Mouse (Mus musculus): ENCODE measurements at regions not wholly inside any gene's neighbourhood (a gene's known extent, or its start where the extent isn't known, plus 50 kb on each side); places are given as distances from the start of the nearest gene placed in this dataset.
"Not testable (repeated sequence)": the region's sequence is repeated elsewhere in the genome, so short reads cannot be mapped to it uniquely, and the experiment has no call there.

DNA sequence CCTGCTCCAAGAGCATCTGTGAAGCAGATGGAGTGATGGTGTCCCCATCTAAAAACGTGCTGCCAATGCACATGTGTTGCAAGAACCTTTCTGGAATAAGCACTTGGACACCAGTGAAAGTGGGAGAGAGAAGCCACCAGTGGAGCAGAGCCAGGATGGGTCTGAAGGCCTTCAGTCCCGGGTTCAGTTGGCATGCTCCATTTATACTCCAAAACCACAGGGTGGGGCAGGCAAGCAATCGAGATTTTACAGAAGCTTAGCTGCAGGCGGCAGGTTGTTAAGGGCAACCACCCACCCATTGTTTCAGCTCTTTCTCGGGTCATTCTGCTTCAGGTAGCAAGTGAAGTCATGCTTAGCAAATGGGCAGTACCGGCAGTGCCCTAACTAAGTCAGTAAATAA is 51.8 kb upstream of the Sv2b start:
- DNase-seq (ENCODE audit: low spot score in 2 of 2): no peak

DNA sequence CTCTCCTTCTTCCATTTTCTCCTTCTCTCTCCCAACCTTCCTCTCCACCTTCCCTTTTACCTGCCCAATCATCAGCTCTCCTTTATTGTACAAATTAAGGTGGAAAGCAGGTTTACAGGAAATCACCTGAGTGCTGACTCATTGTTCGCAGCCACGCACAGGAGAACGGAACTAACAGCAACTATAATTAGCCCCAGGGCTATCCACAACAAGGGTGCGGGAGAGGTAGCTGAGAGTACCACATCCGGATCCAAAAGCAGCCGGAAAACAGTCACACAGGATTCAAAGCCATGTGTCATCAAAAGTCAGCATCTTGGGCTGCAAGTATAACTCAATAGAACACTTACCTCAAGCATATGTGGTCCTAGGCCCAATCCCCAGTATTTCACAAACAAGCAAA is 53.5 kb upstream of the Sv2b start:
- DNase-seq (ENCODE audit: low spot score in 2 of 2): no peak

DNA sequence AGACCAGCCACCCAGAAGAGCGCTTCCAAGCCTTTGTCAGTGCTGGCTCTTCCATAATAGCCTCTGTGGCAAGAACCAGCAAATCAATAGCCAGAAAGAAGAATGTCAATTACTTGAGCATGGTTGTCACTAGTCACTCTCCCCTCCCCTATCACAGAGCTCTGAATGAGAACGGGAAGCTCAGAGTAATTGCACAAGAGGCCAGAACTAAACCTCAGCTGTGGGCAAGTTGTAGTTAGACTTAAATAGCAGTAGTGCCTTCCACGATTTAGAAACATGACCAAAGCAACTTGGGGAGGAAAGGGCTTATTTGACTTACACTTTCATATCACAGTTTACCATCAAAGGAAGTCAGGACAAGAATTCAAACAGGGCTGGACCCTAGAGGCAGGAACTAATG is 56.4 kb upstream of the Sv2b start:
- DNase-seq (ENCODE audit: low spot score in 2 of 2): no peak

DNA sequence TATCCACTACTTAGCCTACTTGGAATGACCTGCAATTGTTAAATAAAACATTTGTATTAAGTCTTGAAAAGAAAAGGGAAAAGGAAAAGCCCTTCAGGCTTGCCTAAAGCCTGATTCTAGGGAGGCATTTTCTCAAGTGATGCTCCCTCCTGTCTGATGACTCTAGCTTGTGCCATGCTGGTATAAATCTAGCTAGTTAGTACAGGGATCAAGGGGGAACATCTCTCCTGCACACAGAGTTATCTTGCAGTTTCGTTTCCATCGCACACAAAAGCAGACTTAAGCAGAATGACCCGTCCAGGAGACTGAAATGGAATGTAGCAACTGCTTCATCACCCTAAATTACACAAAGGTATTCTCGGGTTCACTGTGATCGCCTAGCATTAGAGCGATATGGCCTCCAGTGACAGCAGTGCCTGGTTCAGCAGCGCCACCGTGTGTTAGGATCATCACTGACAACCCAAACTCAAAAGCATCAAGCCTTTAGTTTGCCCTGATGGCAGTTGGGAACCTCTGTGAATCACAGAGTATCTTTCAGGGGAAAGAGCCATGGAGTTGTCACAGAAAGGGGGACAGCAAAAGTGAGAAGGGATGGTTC is 57.3 kb upstream of the Sv2b start:
- DNase-seq (ENCODE audit: low spot score in 2 of 2): peak; percentile 71 to 87

DNA sequence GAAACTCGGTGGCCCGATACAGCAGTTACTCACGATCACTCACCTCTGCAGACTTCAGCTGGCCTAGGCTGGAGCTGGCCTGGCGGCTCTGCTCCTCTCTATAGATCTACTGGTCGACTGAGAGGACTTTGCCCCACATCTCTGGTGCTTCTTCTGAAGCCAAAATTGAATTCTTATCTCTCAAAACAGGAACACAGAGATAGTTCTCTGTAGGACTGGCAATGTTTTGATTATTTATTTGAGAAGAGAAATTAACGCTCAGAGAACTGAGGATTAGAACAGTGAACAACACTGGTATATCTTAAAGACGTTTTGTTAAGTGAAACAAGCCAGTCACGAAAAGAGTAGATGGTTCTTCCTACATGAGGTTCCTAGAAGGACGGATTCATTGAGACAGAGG is 59.3 kb upstream of the Sv2b start:
- DNase-seq (ENCODE audit: low spot score in 2 of 2): no peak

DNA sequence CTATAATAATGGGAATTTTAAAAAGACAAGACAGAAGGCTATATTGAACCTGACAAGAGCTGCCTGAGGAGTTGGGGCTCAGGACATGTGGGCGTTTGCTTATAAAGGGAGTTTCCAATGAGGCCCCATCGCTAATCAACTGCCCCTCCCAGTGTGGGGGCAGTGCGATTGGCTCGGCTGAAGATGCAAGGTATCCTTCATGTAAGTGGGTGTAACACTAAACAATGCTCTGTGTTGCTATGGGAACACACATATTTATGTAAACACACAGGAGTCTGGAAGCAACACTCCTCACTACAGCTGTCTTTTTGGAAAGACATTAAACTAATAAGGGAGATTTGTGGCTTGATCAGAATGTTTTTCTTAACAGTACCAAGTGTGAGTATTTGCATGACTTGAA is 60.3 kb upstream of the Sv2b start:
- DNase-seq (ENCODE audit: low spot score in 2 of 2): no peak

DNA sequence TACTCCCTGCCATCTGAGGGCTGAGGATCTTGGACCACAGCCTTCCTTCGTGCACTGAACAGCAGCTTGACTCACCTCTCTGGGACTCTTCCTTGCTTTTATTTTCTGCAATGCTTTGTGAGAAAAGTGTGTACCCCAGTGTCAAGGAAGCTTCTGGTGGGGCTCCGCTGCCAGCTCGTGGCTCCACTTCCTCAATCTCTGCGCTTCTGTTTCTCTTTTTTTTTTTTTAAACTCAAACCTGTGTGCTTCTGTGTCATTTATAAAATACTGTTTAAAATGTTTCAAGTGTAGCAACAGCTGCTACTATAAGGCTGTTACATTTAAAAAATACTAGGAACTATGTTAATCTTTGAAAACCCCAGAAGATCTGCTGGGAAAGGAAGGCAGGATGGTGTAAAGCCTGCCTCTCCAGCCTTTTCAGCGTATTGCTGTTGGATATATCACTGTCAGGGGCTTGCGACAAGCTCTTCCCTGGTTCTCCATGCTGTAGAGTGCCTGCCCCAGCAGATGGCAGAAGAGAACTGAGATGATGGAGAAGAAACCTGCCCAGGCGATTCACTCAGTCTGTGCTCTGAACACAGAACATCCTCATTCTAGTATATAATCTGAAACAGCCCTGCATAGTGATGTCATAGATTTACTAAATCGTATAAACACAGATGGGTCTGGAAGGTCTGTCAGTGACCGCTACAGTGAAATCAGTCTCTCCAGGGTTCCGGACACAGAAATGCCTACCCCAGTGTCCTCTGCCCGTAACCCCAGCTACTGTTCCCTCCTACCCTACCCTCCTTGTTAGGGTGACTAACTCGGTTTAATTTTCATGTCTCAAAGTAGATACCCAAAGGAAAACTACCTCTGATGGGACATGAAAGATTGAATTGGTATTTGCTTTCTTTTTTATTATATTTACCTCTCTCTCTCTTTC is 61.8 kb upstream of the Sv2b start:
- peak; percentile 72 to 82 for DNase-seq (ENCODE audit: low spot score in 2 of 2)

DNA sequence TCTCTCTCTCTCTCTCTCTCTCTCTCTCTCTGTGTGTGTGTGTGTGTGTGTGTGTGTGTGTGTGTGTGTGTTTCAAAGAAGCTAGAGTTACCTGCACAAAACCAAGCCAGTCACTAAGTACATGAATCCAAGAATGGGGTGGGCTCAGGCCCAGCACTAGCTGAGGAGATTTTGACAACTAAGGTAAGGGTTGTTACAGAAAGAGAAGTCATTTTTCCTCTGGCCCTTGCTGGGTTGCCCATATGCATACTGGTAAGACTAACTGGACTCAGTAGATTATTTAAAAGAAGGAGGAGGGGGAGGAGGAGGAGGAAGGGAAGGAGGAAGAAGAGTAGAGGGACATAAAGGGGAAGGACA is 62.4 kb upstream of the Sv2b start:
- DNase-seq (ENCODE audit: low spot score in 2 of 2): no peak

DNA sequence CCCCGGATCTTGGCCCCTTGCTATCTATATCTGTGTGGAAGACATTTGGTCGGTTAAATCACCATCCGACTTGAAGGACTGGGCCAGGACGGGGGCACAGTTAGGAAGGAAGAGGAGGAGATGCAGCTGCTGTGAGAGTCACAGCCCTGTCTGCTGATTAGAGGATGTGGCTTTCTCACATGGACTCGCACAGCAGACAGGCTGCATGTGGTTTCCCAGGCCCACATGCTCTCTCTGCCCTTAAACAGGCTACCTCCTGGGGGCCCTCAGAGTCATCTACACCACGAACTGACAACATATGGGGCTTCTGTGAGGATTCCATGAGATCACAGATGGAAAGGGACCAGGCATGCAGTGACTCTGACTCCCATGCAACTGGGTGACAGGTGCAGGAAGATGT is 62.9 kb upstream of the Sv2b start:
- DNase-seq (ENCODE audit: low spot score in 2 of 2): peak; percentile 33 to 64

DNA sequence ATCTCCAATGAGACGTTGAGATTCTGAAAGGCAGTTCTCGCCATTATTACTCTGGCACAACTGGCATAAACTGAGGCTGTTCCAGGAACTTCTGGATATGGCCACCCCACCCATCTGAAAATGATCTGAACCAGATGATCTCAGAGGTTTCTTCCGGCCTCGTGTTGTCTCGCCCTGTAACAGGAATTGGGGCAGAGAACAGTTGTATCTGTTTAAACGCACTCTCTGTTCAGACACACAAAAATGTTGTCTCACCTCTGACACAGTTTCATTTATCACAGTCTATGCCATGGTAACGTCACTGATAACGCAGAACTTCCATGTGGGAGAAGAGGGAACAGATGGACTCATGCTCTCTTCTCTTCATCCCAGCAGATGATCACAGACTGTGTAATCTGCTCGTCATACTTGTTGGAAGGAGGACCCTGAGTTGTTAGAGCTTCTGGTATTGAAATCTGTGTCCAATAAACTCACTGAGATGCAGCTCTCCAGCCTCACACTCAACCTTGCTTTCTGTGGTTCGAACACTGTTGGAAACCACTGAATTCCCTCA is 63.9 kb upstream of the Sv2b start:
- DNase-seq (ENCODE audit: low spot score in 2 of 2): no peak

DNA sequence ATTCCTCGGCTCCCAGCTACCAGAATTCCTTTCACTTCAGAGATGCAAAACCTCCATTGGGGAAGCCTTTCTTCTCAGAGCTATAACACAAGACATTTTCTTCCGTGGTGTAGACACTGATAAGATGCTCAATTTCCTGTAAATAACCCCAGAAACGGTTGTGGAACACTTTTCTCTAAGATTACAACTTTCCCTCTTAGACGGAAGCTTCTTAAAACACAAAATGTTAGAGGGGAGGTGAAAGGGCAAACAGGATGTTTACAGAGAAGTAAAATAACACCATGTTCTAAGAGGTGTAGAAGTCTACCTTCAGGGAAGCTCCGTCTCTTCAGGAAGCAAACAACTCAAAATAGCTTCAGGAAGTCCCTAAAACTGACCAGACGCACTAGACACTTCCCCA is 65.4 kb upstream of the Sv2b start:
- no peak for DNase-seq (ENCODE audit: low spot score in 2 of 2)

DNA sequence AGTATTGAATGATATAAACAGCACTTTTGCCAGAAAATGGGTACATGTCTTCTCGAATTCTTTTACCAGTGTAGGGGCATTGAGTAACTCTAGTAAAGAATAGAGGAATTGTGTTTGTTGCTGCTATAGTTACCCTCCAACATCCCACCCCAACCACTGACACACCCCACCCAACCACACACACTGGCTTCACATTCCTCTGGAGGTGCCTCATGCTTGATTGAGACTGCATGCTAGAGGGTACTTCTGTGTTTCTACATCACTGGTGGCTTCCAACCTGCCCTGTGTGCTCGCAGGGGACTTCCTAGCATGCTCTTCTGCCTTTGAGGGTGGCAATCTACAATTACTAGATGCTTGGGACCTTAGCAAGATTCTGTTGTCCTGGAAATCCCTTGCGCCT is 70.5 kb upstream of the Sv2b start:
- no peak for DNase-seq (ENCODE audit: low spot score in 2 of 2)

DNA sequence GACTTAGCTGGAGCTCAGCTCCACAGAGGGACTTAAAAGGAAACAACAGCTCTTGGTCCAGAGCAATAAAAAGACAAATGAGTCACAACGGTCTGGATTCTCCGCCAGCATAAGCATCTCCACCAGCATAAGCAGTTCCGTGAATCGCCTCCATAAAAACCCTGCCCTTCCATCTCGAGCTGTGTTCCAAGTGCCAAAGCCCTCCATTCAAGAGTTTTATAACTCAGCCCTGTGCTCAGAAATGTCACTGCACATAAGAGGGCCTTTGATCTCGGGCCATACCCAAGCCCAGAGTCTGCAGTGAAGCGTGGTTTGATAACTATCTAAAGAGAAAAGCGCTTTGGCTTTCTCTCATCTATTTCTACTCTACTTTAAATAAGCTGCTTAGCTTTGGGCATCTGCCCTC is 70.8 kb upstream of the Akap13 start:
- DNase-seq (ENCODE audit: low spot score in 2 of 2): no peak

DNA sequence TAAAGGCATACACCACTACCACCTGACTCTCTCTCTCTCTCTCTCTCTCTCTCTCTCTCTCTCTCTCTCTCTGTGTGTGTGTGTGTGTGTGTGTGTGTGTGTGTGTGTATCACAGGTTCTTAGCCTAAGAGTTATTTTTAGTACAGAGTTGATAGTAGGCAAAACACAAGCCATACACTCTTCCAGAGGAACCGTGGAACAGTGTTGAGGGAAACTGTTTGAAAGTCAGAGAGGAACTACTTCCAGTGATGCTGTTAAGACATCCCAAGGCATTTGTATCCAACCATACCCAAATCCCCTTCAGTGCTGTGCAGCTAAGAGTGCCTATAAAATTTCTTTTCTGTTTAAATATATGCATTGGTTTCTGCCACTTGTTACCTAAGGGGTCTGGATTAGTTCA is 68.3 kb upstream of the Akap13 start:
- DNase-seq (ENCODE audit: low spot score in 2 of 2): no peak

DNA sequence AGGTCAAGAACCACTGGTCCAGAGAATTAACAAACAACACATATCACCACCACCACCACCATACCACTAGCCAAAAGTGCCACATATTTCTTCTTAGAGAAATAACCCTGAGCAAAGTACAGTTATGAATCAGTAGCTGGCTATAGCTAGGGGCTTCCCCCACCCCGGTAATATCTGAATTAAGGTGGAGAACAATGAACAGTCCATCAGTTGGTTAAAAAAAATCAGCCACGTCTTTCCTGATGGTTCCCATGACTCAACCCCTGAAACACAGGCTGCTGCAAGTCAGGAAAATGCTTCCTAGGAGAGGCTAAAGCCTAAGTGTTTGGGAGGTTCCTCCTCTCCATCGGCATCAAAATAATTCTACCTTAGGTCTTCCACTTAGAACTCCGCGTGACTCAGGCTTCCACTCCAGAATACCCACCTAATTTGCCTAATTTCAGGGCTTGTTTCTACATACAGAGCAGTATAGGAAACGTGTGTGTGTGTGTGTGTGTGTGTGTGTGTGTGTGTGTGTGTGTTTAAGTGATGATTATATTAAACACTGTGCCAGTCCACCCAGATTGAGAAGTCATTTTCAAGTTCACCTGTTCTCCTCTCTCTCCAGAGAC is 67.4 kb upstream of the Akap13 start:
- DNase-seq (ENCODE audit: low spot score in 2 of 2): no peak

DNA sequence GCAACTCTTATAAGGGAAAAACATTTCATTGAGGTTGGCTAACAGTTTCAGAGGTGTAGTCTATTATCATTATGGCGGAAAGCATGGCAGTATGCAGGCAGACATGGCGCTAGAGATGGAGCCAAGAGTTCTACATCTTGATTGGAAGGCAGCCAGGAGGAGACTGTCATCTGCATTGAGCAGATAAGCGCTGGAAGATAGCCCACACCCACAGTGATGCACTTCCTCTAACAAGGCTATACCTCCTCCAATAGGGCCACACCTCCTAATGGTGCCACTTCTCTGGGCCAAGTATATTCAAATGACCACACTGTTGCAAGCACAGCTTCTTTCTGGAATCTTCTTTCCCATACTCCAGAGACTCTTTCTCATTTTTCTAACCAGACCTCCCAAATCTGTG is 65.2 kb upstream of the Akap13 start:
- peak in 1 of 2 experiments; percentile 32 for DNase-seq (ENCODE audit: low spot score in 2 of 2)

DNA sequence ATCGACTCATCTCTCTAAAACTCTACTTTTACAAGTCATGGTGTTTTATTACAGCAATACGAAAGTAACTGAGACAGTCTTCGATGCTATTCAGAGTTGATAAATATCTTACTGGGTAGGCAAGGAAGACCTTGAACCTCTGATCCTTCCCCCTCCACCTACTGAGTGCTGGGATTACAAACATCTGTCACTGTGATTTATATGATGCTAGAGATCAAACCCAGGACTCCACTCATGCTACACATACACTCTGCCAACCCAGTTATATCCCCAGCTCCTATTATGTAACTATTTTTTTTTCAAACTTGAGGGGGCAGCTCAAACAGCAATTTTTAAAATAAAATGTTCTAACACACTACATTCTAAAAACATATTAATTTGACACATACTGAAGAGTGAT is 62.6 kb upstream of the Akap13 start:
- no peak for DNase-seq (ENCODE audit: low spot score in 2 of 2)

DNA sequence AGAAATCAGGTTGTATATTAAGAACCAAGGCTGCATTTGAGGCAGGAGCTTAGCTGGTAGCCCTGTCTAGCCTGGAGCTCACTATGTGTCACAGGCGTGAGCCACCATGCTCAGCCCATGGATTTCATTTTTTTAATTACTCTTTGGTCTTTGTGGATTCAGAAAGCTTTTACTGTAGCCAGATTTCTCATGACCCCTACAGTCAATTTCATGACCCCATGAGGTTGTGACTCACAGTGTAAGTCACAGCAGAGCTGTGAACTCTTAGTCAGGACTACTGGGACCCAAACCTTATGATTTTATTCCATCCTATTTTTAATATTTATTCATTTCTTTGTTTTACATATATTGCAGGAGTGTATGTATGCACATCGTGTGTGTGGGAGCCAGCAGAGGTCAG is 61.9 kb upstream of the Akap13 start:
- no peak for DNase-seq (ENCODE audit: low spot score in 2 of 2)

DNA sequence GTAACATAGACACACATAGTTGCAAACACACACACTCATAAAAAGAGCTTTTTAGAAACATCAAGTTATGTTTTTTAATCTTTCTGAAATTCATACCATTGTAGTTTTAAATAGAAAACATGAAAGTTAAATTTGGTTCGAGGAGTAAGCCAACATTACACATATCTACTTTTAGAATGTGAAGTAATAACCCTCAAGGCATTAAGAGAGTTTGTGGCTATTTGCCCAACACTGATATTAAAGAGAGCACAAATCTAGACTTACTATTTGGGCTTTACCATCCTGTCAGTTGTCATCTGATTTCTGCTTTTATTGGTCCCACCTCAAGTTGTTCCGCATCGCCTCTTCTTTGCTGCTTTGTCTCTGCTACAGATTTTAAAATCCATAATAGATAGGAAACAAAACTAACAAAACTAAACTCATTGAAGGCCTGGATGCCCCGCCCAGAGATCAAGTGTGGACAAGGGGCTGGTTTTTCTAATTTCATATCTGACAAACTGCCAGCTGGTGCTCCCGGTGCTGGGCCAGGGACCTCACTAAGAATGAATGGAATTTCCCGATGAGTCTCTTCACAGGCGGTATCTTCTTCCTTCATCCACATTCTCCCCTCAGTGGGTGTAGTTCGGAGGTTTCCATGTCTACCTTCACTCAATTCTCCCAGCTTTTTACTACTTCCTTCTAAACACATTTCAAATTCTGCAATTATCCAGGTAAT is 60.3 kb upstream of the Akap13 start:
- no peak for DNase-seq (ENCODE audit: low spot score in 2 of 2)

DNA sequence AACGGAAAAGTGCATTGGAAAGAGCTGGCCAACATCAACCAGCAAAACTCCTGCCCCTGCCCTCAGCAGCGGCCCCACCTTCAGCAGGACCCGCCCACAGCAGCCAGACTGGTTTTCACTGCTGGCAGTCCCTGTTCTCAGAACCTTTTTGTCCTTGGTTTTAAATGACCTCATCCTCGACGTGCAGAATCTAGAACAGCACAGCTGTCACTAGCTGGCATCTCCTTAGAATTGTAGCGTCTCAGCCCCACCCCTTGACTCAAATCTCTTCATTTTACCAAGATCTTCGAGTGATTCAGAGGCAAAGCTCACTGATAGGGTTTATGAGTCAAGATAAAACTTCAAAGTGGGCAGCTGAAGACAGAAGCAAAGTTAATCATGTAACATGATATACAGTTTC is 57.8 kb upstream of the Akap13 start:
- DNase-seq (ENCODE audit: low spot score in 2 of 2): no peak

DNA sequence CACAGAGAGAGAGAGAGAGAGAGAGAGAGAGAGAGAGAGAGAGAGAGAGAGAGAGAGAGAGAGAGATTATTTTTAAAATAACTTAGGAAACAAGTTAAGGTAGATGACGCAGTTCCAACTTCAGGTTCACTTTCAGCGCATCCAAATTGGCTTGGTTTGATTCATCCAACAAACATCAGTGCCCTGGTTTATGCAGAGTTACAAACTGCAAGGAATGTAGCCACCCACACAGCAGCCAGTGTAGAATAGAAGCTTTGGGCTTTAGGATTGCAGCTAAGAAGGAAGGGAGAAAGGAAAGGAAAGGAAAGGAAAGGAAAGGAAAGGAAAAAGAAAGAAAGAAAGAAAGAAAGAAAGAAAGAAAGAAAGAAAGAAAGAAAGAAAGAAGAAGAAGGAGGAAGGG is 56.9 kb upstream of the Akap13 start:
- DNase-seq (ENCODE audit: low spot score in 2 of 2): not testable (repeated sequence)

Measured in spleen, postnatal 4 days (tissue).